Mouse (Mus musculus) regulatory T cell (primary cell): ENCODE data around the gene Cyb5r2.

Experiments
- in situ Hi-C: fragments of 300-600 bp; cut with MboI, MseI; formaldehyde crosslinking; loops from one replicate; pipeline ENCODE4 v1.15.1; 2025; ENCODE audit warnings: high pct_unique_total_duplicates

Cyb5r2 gene

GRCm38 (mm10) chr7:107727538-107727937 is 30.3 kb downstream of the Cyb5r2 start:
- in situ Hi-C loops: no loop called here

- in situ Hi-C loops: no loop called here
Observed at GRCm38 (mm10) chr7:107722536-107722935, 35.3 kb downstream of the Cyb5r2 start.

- in situ Hi-C loops: no loop called here
Observed at GRCm38 (mm10) chr7:107720771-107721170, 37.1 kb downstream of the Cyb5r2 start.

- in situ Hi-C loops: no loop called here
Observed at GRCm38 (mm10) chr7:107714067-107714466, 43.8 kb downstream of the Cyb5r2 start.

GRCm38 (mm10) chr7:107712743-107713142 is 45.1 kb downstream of the Cyb5r2 start:
- in situ Hi-C loops: no loop called here

- in situ Hi-C loops: no loop called here
Observed at GRCm38 (mm10) chr7:107708491-107709112, 49.2 kb downstream of the Cyb5r2 start.

GRCm38 (mm10) chr7:107707650-107708049 is 50.2 kb downstream of the Cyb5r2 start:
- in situ Hi-C loops: no loop called here

- in situ Hi-C loops: no loop called here
Observed at GRCm38 (mm10) chr7:107705941-107706340, 51.9 kb downstream of the Cyb5r2 start.

GRCm38 (mm10) chr7:107702461-107703380 is 55.1 kb downstream of the Cyb5r2 start:
- in situ Hi-C loops: no loop called here

GRCm38 (mm10) chr7:107700646-107701045 is 57.2 kb downstream of the Cyb5r2 start:
- in situ Hi-C loops: no loop called here

- in situ Hi-C loops: no loop called here
Observed at GRCm38 (mm10) chr7:107699926-107700325, 57.9 kb downstream of the Cyb5r2 start.
